Mouse (Mus musculus) olfactory bulb, adult 2 months (tissue): ENCODE measurements around the gene Atp6v1e1.

Experiments
- CTCF ChIP-seq: fragments of 200-500 bp; IDR thresholded peaks from 2 replicates; pipeline ENCODE4 v1.5.1; 2012; ENCODE audit warnings: low read depth, mild to moderate bottlenecking, low read length, moderate library complexity; ENCODE audit not compliant: insufficient read depth
- POLR2A ChIP-seq: fragments of 200-500 bp; IDR thresholded peaks from 2 replicates; pipeline ENCODE4 v1.6.1; 2012; ENCODE audit warnings: mild to moderate bottlenecking, low read depth, low read length, moderate library complexity; ENCODE audit not compliant: insufficient read depth

- TF ChIP-seq CTCF, result no peak
- TF ChIP-seq POLR2A, result no peak
Measured at GRCm38 (mm10) chr6:120871286-120871685, 48.7 kb upstream of the Atp6v1e1 start.
